Mouse (Mus musculus) cerebellum, adult 9-10 months (tissue): ENCODE data around the gene Myo5a.
A peak's percentile ranks its signal among the peaks of the same experiment; 100 is the strongest.
"Not testable (repeated sequence)": the region's sequence is repeated elsewhere in the genome, so short reads cannot be mapped to it uniquely, and the experiment has no call there.

Source experiments
- DNase-seq: peaks from one replicate; pipeline ENCODE4 v3.0.0; 2022

The Myo5a gene

DNA sequence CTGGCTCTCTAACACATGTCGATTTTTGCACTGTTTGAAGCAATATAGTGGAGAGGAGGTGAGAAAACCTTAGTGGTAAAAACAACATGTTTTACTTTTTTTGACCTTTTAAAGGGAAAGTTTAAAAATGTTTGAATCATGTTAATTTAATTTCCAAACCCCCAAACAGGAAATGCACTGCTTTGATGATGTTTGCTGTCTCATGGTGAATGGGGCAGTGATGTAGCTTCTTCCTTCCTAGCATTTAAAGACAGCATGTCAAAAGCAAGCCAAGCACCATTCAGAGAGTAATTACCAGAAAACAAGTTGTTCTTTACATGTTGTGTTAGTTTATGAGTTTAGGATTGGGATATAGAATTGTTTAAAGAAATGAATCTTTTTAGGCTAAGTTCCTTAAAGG lies 138.4 kb downstream of the Myo5a start:
- no peak for DNase-seq

DNA sequence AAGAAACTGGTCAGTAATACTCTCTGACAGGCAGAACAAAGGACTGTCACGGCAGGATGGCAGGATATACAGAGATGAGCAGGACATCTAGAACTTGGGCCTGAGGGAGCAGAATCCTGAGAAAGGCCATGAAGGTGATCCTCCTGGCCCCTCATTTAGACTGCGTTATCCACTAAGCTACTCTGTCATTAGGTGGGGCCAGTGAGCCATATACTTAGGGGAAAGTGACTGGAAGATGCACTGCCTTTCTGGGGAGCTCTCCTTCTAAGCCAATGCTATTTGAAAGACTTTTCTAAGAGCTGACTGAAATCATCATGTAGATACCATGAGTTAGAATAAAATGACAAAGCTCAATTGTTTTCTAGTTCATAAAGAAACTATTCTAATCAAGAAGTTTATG lies 139.5 kb downstream of the Myo5a start:
- DNase-seq: no peak

DNA sequence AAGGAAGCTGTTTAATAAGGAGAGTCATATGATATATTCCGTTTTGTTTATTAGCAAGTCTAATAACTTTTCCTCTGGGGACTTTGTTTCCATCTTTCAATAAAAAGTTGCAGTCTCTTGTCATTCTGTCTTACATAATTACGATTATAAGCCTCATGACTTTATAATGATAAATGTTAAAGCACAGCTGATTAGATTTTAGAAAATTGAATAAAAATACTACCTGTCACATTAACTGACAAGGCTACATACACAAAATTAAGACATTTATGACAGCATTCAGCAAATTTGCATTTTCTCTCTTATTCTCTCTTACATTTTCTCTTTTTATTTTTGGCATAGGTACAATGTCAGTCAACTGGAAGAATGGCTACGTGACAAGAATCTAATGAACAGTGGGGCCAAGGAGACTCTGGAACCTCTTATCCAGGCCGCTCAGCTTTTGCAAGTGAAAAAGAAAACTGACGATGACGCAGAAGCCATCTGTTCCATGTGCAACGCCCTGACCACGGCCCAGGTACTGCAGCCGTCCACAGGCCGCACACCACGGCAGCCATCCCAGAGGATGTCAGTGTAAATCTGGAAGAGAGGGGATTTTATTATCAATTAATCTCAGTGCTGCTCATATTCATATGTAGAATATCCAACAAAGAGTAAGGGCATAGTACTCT lies 144.1 kb downstream of the Myo5a start:
- DNase-seq: peak; percentile 76

DNA sequence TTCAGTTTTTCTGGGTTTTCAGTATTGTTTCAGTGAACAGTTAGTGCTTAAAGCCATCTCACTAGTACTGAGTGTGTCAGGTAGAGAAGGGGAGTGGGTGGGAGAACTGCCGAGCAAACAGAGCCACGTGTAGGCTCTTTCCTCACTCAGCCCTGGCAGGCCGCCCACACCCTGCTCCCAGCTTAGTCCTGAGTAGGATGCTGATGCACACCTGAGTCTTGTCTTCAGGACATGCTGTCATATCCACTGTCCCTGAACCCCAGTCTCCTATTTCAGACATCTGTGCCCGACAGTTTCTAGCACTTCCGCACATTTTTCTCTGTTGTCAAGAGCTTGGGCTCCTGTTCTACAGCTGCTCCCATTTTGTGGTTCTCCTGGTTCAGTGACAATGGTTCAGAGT lies 149.1 kb downstream of the Myo5a start:
- DNase-seq: no peak

DNA sequence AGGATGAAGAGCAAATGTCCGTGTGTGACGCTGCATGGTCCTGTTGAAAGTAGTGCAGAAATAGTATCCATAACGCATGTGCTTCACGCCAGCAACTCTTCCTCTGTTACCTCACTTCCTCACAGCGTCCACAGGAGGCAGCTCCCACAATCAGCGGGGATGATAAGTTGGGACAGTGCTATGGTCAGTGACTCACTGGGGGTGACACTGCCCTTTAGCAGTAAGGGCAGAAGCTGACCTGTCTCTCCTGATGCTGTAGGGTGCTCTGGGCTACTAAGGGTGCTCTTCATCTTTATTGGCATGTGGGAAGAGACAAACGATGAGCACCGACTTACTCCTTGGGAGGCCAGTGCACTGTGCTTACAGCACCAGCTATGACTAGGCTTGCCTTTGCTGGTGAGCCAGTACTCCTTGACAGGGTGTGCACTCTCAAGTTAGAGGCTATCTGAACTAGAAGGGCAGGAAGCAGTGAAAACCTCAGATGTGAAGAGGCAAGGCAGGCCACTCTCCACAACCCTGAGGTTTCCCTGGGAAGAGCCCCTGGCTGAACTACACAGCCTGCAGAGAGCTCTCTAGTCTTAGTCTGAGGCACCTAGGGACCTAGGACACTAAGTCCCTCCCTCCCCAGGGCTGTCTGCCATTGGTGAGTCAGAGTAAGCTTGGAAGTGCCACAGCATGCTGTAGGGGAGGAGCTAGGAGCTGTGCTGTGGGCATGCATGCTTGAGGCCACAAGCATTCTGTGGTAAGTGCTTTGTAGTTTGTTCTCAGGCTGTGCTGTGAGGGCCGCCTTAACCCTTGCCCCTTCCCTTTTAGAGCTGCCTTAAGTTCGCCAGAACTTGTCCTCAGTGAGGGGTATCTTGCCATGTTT lies 150.8 kb downstream of the Myo5a start:
- no peak for DNase-seq

DNA sequence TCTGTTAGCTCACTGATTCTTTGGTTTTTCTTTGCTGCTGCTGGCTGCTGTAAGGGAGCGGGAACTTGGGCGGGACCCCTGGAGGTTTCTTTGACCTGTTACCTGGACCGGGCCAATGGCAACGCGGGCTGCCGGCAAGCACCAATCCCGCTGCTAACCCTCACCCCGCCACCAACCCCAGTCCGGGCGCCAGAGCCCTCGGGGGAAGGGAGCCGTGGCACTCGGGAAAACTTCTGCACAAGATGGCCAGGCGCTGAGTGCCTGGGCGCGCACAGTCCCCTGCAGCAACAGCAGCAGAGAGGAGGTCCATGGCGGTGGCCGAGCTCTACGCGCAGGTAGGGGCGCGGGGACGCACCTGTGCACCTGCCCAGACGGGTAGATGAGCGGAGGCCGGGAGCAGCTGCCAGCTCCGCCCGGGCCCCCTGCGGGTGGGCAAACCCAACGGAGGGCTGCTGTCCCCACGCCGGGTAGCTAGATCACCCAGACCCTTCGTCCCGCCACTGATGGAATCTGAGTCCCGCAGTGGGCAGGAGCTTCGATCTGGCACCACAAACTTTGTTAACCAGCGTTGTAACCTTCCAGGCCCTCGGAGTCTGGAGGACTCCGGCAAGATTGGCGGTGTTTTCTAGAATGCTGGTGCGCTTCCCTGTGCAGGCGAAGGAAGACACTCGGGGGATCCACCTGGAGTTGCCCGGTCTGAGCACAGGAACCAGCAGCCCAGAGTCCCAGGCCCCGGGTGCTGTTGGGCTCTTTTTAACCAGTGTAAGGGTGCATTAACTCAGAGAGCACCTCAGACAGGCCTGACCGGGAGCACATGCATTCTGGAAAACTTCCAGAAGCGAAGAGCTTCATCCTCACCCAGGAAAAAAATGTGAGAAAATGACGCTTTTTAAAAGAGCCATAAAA lies 161.3 kb downstream of the Myo5a start, which contains the start of gene Myo5c:
Myo5c (plus strand) TSS at position 180 of the 906 bp plus-strand sequence.
- no peak for DNase-seq

DNA sequence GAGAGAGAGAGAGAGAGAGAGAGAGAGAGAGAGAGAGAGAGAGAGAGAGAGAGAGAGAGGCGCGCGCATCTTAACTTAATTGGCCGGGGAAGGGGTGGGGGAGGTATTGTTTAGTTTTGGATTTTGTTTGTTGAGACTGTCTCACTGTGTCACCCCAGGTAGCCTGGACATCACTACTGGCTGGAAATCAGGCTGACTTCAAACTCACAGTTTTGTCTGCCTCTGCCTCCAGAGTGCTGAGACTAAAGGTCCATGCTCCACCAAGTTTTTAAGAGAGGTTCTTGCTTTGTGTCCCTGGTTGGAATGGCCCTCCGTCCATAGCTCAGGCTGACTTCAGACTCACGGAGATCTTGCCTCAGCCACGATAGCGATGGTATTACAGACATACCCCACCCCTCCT lies 162.0 kb downstream of the Myo5a start:
- no peak for DNase-seq

DNA sequence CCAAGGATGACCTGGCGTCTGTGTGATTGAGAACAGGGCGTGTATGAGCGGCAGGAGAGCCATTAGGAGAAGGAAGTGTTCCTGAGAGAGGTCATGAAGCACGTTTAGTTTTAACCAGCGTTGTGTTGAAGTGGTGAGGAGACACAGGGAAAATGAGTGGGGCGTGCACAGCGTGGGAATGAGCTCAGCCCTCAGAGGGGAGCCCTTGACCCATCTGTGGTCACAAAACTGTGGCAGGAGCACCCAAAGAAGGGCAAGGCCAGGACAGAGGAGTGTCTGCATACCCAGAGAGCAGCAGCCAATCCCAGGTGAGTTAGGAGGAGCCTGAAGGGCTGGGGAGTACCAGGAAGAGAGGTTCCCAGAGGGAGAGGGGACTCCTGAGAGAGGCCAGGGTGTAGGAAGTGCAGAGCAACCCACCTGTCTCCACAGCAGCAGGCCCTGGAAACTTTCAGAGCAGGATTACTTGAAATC lies 163.5 kb downstream of the Myo5a start:
- DNase-seq: no peak

DNA sequence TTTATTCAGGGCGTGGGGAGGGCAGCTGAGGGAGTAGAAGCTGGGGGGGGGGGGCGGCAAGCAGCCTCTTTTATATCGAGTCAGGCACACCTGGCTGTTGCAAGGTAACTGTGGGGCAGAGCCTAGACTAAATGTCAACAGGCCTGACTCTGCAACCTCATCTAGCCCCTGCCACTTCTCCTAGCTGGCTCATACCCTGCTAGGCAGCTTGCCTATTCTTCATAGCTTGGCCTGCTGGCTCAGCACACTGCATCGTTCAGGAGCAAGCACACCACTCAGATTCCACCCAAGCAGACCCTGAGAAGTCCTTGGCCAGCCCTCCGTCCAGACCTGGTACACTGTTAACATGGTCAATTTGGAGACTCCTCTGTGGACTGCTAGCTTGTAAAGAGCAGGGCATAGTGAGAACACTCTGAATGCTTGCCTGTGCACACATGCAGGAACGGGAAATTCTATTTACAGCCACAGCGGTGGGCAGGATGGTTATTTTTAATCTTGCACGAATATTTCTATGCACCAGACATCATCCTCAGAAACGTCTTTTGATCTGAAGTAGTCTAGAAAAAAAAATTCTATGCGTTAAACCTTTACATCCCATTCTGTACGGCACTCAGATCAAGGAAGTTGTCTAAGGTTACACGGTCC lies 164.3 kb downstream of the Myo5a start:
- DNase-seq: no peak

DNA sequence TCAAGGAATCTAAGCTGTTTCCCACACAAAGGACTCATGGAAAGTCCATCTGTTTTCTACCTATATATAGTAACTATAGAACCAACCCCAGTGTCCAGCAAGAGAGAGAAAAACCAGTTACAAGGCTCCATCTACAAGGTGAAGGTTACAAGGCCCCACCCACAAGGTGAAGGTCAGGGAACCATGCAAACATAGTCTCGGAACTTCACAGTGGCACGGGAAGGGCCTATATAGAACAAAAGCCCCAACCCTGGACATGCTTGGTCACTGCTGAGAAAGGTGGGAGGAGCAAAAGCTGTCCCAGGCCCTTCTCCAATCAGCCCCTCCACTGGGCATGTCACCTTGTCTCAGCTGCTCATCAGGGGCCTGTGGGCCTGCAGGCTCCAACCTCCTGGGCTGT lies 164.9 kb downstream of the Myo5a start:
- no peak for DNase-seq

DNA sequence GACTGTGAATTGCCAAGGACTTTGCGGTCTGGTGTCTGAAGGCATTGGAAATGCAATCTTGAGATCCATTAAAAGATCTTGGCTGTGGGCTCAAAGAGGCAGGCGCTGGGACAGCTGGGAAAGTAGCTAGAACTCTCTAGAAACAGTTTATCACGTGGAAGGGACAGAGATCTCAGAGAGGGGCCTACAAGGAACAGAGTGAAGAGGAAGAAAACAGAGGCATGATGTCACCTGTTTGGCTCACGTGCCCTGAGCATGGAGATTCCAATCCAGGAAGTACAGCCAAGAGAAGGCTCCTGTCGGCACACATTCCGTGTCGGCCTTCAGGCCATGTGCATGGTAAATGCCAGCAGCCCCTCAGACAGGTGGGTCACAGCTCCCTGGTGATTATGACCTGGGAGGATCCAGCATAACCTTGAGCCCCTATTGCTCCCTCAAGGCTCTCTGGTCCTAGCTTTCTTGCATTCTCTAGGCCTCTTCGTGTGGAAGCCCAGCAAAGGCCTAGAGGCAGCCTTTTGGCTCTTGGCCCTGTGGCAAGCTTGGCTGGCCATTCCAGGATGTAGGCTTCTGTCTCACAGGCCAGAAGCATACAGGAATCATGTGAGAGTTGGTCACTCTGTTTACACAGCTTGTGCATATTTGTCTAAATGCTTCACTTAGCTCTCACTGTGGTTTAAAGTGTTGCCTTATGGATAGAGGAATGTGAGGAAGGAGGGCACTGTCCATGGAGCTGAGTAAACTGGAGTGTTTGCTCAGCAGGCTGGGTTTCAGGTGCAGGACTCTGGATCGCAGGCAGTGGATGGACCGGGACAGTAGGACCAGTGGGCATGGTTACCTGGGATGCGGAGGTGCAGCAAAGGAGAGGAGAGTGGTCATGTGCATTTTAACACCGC lies 165.8 kb downstream of the Myo5a start:
- no peak for DNase-seq

DNA sequence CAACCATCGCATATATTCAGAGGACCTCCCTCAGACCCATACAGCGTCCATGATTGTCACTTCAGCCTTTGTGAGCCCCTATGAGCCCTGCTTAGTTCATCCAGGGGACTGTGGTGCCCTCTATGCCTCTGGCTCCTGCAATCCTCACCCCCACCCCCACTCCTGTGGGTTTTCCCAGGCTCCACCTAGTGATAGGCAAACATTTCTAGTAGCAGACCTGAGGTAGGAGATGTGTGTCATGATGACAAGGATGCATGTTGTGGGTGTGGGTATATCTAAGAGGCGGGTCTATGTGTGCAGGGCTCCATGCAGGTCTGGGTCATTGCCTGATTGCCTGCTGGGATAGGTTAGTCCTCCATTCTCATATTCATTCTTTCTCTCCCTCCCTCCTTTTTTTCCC lies 167.4 kb downstream of the Myo5a start:
- no peak for DNase-seq

DNA sequence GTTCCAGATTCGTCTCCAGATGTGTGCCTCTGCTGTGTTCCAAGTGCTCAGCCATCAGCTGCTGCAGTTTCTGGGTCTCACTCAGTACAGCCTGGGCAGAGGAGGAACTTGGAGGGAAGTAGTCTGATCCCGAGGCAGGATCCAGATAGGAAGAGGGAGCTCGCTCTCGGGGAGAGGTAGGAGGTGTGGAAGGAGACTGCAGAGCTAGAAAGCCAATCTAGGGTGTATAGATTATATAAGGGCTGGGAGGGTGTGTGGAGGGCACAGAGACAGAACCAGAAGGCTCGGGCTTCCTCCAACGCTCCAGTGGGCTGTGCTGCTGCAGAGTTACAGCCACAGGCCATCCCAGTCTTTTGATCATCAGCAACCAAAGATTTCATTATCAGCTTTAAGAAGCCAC lies 172.2 kb downstream of the Myo5a start:
- DNase-seq: no peak

DNA sequence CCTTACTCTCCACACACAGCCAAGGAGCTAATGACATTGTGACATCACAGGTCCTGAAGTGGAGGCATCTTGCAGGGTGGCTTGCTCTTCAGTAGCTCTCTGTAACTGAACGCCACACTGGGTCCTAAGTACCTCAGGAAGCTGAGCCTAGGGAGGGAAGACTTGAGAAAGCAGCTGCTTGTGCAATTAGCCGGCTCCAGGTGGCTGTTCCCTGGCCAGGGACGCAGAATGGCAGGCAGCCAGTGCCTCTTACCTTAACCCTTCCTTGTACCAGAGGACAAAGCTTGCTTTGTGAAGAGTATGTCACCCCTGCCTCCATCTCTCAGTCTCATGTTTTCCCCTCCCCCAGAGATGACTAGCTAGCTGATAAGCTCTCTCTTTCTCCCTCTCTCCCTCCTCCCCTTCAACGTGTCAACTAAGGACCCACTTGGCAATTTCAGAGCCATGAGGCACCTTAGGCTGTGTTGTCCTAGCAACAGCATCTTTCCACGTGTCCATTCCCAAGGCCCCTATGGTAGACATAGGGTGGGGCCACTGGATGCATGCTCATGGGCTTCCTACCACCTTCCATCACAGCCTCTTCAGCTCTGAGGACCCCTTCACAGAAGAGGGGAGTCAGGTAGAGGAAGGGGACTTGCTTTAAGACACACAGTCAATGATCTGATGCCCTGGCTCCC lies 173.1 kb downstream of the Myo5a start:
- DNase-seq: peak; percentile 87

DNA sequence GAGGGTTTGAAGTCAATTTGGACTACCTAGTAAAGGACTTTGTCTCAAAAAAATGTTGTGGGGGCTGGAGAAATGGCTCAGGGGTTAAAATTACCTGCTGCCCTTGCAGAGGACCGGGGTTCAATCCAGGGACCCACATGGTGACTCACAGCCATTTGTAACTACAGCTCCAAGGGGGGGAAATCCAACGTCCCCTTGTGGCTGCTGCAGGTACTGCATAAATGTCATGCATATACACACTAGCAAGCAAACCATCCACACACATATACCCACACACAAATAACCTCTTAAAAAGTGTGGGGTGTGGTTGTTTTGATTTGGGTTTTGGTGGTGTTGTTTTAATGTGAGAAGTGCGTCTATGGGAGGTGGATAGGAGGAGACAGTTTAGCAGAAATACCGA lies 173.7 kb downstream of the Myo5a start:
- no peak for DNase-seq

DNA sequence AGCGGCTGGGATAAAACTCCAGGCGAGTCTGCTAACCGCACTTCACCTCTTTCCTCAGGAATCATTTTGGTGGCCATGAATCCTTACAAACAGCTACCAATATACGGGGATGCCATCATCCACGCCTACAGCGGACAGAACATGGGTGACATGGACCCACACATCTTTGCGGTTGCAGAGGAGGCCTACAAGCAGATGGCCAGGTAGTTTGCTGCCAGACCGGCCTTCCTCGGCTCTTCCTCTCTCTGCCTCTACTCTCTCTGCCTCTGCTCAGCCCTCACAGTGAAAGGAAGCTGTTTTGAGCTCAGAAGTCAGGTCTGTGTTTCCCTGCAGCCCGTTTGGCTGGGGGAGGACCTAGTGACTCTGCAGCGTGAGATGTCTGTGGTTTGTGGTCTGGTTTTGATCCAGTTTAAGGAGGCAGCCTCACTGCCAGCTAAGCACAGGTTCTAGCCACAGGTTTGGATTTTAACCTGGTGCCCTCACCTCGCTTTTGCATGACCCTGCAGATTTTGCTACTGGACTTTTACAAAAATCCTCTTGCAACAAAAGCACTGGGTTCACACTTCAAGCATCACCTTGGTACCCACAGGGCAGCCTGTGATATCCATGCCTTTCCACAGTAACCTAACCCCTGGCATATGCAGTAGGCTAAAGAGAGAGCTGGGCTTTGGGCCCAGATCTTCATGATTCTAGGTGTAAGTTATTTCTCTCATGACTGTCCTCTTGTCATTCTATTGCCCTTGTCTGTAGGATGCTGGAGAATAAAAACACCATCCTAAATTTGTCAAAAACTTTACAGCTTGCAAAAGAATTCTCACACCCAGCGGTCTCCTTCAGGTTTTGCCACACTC lies 175.5 kb downstream of the Myo5a start:
- DNase-seq: no peak

DNA sequence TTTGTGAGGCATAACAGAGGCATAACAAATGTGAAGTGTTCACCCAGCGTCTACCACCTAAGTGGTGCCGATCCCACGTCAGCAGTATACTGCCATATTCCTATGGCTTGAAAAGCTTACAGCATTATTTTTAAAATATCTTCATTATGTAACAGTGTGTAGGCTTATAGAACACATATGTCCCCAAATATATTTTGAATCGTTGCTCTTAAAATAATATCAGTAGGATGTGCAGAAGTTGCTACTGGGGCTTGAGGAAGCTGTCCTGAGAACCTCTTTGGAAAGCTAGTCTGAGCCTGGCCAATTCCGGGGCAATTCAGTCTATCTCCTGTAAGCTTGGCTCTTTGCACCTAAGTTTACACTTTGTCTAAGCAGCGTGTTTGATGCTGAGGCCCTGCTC lies 177.1 kb downstream of the Myo5a start:
- DNase-seq: no peak

DNA sequence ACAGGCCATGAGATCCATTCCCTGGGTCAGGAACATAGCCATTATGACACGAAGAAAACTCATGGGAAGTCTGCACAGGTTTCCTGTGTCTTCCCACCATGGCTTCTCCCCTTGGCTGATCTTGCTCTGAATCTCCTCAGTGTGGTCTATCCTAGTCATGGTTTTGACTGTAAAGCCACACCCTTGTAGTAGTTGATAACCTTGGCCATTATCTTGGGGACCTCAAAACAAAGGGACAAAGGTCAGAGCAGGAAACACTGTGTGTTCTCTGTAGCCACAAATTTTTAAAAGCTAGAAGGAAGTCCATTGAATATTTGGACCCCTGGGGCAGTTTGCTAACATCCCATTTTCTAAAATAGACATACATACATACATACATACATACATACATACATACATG lies 177.5 kb downstream of the Myo5a start:
- no peak for DNase-seq

DNA sequence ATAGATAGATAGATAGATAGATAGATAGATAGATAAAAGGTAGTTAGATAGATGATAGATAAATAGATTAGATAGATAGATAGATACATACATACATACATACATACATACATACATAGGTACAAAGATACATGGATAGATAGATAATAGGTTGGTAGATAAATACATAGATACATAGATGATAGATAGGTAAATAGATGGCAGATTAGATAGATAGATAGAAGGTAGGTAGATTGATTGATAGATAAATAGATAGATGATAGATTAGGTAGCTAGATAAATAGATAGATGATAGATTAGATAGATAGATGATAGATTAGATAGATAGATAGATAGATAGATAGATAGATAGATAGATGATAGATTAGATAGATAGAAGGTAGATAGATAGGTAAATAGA lies 178.1 kb downstream of the Myo5a start:
- DNase-seq: no peak

DNA sequence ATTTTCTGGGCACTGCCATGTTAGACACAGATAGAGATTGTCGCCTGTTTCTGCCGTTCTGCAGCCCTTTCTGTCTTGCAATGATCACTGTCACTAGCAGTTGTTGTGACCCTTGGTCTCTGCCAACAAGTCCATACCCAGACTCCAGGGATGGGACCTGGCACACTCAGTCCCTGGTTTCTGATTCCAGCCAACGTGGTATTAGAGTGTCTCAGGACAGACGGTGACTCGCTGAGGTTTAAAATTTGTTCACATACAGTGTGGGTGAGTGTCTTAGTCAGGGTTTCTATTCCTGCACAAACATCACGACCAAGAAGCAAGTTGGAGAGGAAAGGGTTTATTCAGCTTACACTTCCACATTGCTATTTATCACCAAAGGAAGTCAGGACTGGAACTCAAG lies 182.3 kb downstream of the Myo5a start:
- DNase-seq: not testable (repeated sequence)
